Mouse (Mus musculus) midbrain, embryonic 16.5 days (tissue): Measurements from ENCODE around the gene Slc25a26. TPM values are rescaled to one million over a fixed set of nuclear protein-coding genes. Genes with fewer than 3 reads are reported as not detected.
"Not testable (repeated sequence)": the region's sequence is repeated elsewhere in the genome, so short reads cannot be mapped to it uniquely, and the experiment has no call there.

ENCODE experiments used
- ATAC-seq: fragments of 200-750 bp; cut with Nextera tagmentation; 2 replicates; pipeline ENCODE4 v1.8.0; 2017; ENCODE audit warnings: moderate TSS enrichment
- H3K27ac ChIP-seq: fragments of 300-500 bp; sonication (generic); 2 replicates; pipeline ENCODE4 v1.5.1; 2014; ENCODE audit warnings: mild to moderate bottlenecking, low read length, mixed read lengths
- H3K27me3 ChIP-seq: fragments of 300-500 bp; sonication (generic); 2 replicates; pipeline ENCODE4 v1.6.1; 2014; ENCODE audit warnings: low read depth, low read length, mixed read lengths; ENCODE audit not compliant: control insufficient read depth, insufficient read depth
- H3K36me3 ChIP-seq: fragments of 300-500 bp; sonication (generic); 2 replicates; pipeline ENCODE4 v1.6.1; 2014; ENCODE audit warnings: mild to moderate bottlenecking, low read length, moderate library complexity, mixed read lengths; ENCODE audit not compliant: control insufficient read depth, insufficient read depth
- H3K4me1 ChIP-seq: fragments of 300-500 bp; sonication (generic); 2 replicates; pipeline ENCODE4 v1.6.1; 2014; ENCODE audit warnings: mild to moderate bottlenecking, low read length, mixed read lengths; ENCODE audit not compliant: control insufficient read depth, insufficient read depth
- H3K4me2 ChIP-seq: fragments of 300-500 bp; sonication (generic); 2 replicates; pipeline ENCODE4 v1.6.1; 2014; ENCODE audit warnings: mild to moderate bottlenecking, low read length, mixed read lengths
- H3K4me3 ChIP-seq: fragments of 300-500 bp; sonication (generic); 2 replicates; pipeline ENCODE4 v1.5.1; 2014; ENCODE audit warnings: low read depth, mild to moderate bottlenecking, low read length, moderate library complexity, mixed read lengths
- H3K9ac ChIP-seq: fragments of 300-500 bp; sonication (generic); 2 replicates; pipeline ENCODE4 v1.6.1; 2014; ENCODE audit warnings: low read depth, low read length, mixed read lengths
- H3K9me3 ChIP-seq: fragments of 300-500 bp; sonication (generic); replicated peaks from 2 replicates; pipeline ENCODE4 v1.6.1; 2014; ENCODE audit warnings: mild to moderate bottlenecking, low read length, mixed read lengths; ENCODE audit not compliant: control insufficient read depth, poor library complexity, severe bottlenecking
- WGBS: fragments of 180-500 bp; shearing (Covaris S2); extraction: QIAGEN DNeasy Blood & Tissue Kit; methylation state at CpG from one replicate; pipeline ENCODE4 v1.1.7; 2014; 5-methylcytosine and 5-hydroxymethylcytosine counted together
- polyA plus RNA-seq: library from polyadenylated mRNA; unstranded; fragments of >200 nt; fragmentation: Nextera tagmentation; extraction: Ambion mirVana; gene quantifications from 2 replicates; pipeline ENCODE4 v1.2.1, GENCODE M21; 2015

Slc25a26 gene
- polyA plus RNA-seq, 1 experiment from 2014 or later: 9.1 TPM

GRCm38 (mm10) chr6:94543902-94544840 is 44.0 kb downstream of the Slc25a26 start:
- H3K4me1 ChIP-seq: peaks cover 8% of the 10 kb centered on the region
- no peak overlapping the region for H3K4me2 ChIP-seq
- no peak overlapping the region for H3K4me3 ChIP-seq
- H3K36me3 ChIP-seq: no peaks in the 10 kb centered on the region
- no peak overlapping the region for H3K9ac ChIP-seq
- 41% methylated on average over 5 of the region's 5 CpGs for WGBS
- no peak overlapping the region for H3K27ac ChIP-seq
- no peaks in the 10 kb centered on the region for H3K9me3 ChIP-seq
- ATAC-seq: peak; percentile 80
- no peaks in the 10 kb centered on the region for H3K27me3 ChIP-seq

- Histone ChIP-seq H3K4me3 (no peak overlapping the region), H3K9ac (0 out of 2 replicates have a peak overlapping the region, but pooled peaks have one; percentile 2), H3K27ac (no peak overlapping the region), H3K9me3 (no peaks in the 10 kb centered on the region), H3K27me3 (no peaks in the 10 kb centered on the region), H3K36me3 (no peaks in the 10 kb centered on the region), H3K4me2 (no peak overlapping the region), H3K4me1 (peaks cover 2% of the 10 kb centered on the region; the same call in 1 of the 2 replicates)
- ATAC-seq: no peak; the same call in 1 of the 2 replicates
- 40% methylated on average over 4 of the region's 4 CpGs for WGBS
These were observed 47.1 kb downstream of the Slc25a26 start for GRCm38 (mm10) chr6:94547239-94547638.

- H3K4me1 ChIP-seq: peaks cover 2% of the 10 kb centered on the region; the same call in 1 of the 2 replicates
- no peaks in the 10 kb centered on the region for H3K9me3 ChIP-seq
- H3K4me3 ChIP-seq: no peak overlapping the region
- H3K27me3 ChIP-seq: no peaks in the 10 kb centered on the region
- H3K36me3 ChIP-seq: no peaks in the 10 kb centered on the region
- ATAC-seq: no peak
- H3K4me2 ChIP-seq: no peak overlapping the region
- H3K27ac ChIP-seq: no peak overlapping the region
- H3K9ac ChIP-seq: no peak overlapping the region
- WGBS: 75% methylated on average over 6 of the region's 6 CpGs
These were observed 50.2 kb downstream of the Slc25a26 start for GRCm38 (mm10) chr6:94550298-94550697.

- Histone ChIP-seq H3K4me2 (no peak overlapping the region), H3K4me3 (no peak overlapping the region), H3K4me1 (peaks cover 2% of the 10 kb centered on the region; the same call in 1 of the 2 replicates), H3K36me3 (no peaks in the 10 kb centered on the region), H3K27me3 (no peaks in the 10 kb centered on the region), H3K27ac (no peak overlapping the region), H3K9ac (no peak overlapping the region), H3K9me3 (no peaks in the 10 kb centered on the region)
- 76% methylated on average over 7 of the region's 7 CpGs for WGBS
- ATAC-seq: no peak
These were observed 50.7 kb downstream of the Slc25a26 start for GRCm38 (mm10) chr6:94550851-94551250.

- Histone ChIP-seq H3K4me2 (no peak overlapping the region), H3K36me3 (no peaks in the 10 kb centered on the region), H3K4me3 (no peak overlapping the region), H3K27me3 (no peaks in the 10 kb centered on the region), H3K9ac (no peak overlapping the region), H3K4me1 (peaks cover 2% of the 10 kb centered on the region; the same call in 1 of the 2 replicates), H3K9me3 (no peaks in the 10 kb centered on the region), H3K27ac (no peak overlapping the region)
- no peak for ATAC-seq
- 95% methylated on average over 5 of the region's 5 CpGs for WGBS
These were observed 53.0 kb downstream of the Slc25a26 start for GRCm38 (mm10) chr6:94553085-94553484.

GRCm38 (mm10) chr6:94558603-94559002 is 58.5 kb downstream of the Slc25a26 start:
- H3K27me3 ChIP-seq, H3K9ac ChIP-seq, H3K4me1 ChIP-seq, H3K27ac ChIP-seq, H3K9me3 ChIP-seq, H3K4me2 ChIP-seq, H3K36me3 ChIP-seq, ATAC-seq, H3K4me3 ChIP-seq: not testable (repeated sequence)
- 77% methylated on average over 1 of the region's 1 CpGs for WGBS

GRCm38 (mm10) chr6:94560896-94561295 is 60.8 kb downstream of the Slc25a26 start:
- ATAC-seq: no peak
- Histone ChIP-seq H3K27ac (no peak overlapping the region), H3K27me3 (no peaks in the 10 kb centered on the region), H3K9me3 (no peaks in the 10 kb centered on the region), H3K4me1 (no peaks in the 10 kb centered on the region), H3K4me3 (no peak overlapping the region), H3K4me2 (no peak overlapping the region), H3K9ac (no peak overlapping the region), H3K36me3 (no peaks in the 10 kb centered on the region)
- WGBS: 94% methylated on average over 1 of the region's 1 CpGs

GRCm38 (mm10) chr6:94561346-94561745 is 61.2 kb downstream of the Slc25a26 start:
- no peaks in the 10 kb centered on the region for H3K27me3 ChIP-seq
- WGBS: 81% methylated on average over 1 of the region's 1 CpGs
- no peak overlapping the region for H3K27ac ChIP-seq
- no peak overlapping the region for H3K9ac ChIP-seq
- ATAC-seq: no peak
- H3K9me3 ChIP-seq: no peaks in the 10 kb centered on the region
- H3K4me2 ChIP-seq: no peak overlapping the region
- no peaks in the 10 kb centered on the region for H3K4me1 ChIP-seq
- H3K36me3 ChIP-seq: no peaks in the 10 kb centered on the region
- H3K4me3 ChIP-seq: no peak overlapping the region

- no peak overlapping the region for H3K4me3 ChIP-seq
- no peak overlapping the region for H3K27ac ChIP-seq
- H3K9me3 ChIP-seq: no peaks in the 10 kb centered on the region
- H3K9ac ChIP-seq: no peak overlapping the region
- H3K4me1 ChIP-seq: no peaks in the 10 kb centered on the region
- no peaks in the 10 kb centered on the region for H3K27me3 ChIP-seq
- H3K36me3 ChIP-seq: no peaks in the 10 kb centered on the region
- 58% methylated on average over 8 of the region's 8 CpGs for WGBS
- ATAC-seq: no peak
- H3K4me2 ChIP-seq: no peak overlapping the region
These were observed 63.2 kb downstream of the Slc25a26 start for GRCm38 (mm10) chr6:94563203-94563940.
